15 mouse cellular contexts compared by ENCODE assay signal in the genomic region with DNA sequence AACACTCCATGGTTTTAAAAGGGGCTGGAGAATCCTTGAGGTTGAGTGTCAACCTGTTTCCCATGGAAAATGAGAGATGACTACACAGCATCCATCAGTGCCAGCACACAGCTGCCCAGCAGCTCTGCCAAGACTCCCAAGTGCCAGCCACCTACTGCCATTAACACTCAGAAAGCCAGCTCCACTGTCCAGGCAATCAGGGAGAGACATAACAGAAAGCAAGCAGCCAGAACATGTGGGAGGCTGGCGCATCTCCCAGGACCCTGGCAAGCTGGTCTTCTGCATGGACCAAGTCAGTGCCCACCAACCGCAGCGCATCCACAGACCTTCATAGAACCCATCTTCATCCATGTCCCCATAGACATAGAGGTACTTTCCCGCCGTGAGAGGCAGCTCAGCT.
DNase-seq lines count a peak whose midpoint lies in the region; ATAC-seq lines count a peak whose summit lies in the region.
"Had no signal": no experiment of that assay in that cellular context is flagged by ENCODE, and none has a peak within 500 bp of the region (broad histone marks: within the 10 kb centered on the region; RNA-seq: fewer than 3 reads in every experiment).

No protein-coding gene starts in this region.

- ATAC-seq in frontal cortex, adult (ENCODE audit: low TSS enrichment) = peak; percentile 65
- ATAC-seq: forebrain, embryonic 14.5 days had no signal

- no peak for DNase-seq in frontal cortex, postnatal 14 days (ENCODE audit: low spot score in 2 of 2)
- DNase-seq in layer of hippocampus, postnatal 14 days (ENCODE audit: low spot score in 2 of 2) = peak; percentile 40 to 57
- no peak for DNase-seq in layer of hippocampus, adult 11-12 months (ENCODE audit: low spot score)
- peak; percentile 66 for DNase-seq in right cerebral cortex, adult 18-20 months
- DNase-seq in right cerebral cortex, postnatal 36 days (ENCODE audit: low spot score in 2 of 2) = no peak
- no peak for DNase-seq in B cell, adult 2 months
- DNase-seq: adrenal gland, adult 2 months; adrenal gland, postnatal 25 days; cerebellum, adult 2 months; gastrocnemius, postnatal 10 days; heart, adult 18-20 months; heart, postnatal 10 days; heart, postnatal 4 days had no signal

Comparison
In these comparisons a context has a peak if more than half of its experiments do, and no peak if none do; other contexts are left out.
1. DNase-seq: peak in layer of hippocampus, postnatal 14 days (2 of 2) and right cerebral cortex, adult 18-20 months (single experiment); none in frontal cortex, postnatal 14 days (0 of 2), layer of hippocampus, adult 11-12 months (single experiment), right cerebral cortex, postnatal 36 days (0 of 2) and B cell, adult 2 months (0 of 2).